Mouse (Mus musculus) urinary bladder, postnatal 25 days (tissue): ENCODE measurements around the gene Rpl13a.
"Not testable (repeated sequence)": the region's sequence is repeated elsewhere in the genome, so short reads cannot be mapped to it uniquely, and the experiment has no call there.

Experiments
- DNase-seq: peaks from one replicate; pipeline ENCODE4 v3.0.0; 2022; ENCODE audit warnings: low spot score

The Rpl13a gene

GRCm38 (mm10) chr7:45128624-45129246 lies at the start of gene Rpl13a:
Gene Rpl13a (minus strand): TSS chr7:45128761.
- DNase-seq = peak; percentile 95

GRCm38 (mm10) chr7:45176356-45176755 lies 47.8 kb upstream of the Rpl13a start:
- DNase-seq = no peak

- no peak for DNase-seq
Observed at GRCm38 (mm10) chr7:45175929-45176328, 47.4 kb upstream of the Rpl13a start.

- DNase-seq = no peak
Observed at GRCm38 (mm10) chr7:45175398-45175797, 46.8 kb upstream of the Rpl13a start.

GRCm38 (mm10) chr7:45174567-45175280 lies 46.2 kb upstream of the Rpl13a start:
- no peak for DNase-seq

- DNase-seq = not testable (repeated sequence)
Observed at GRCm38 (mm10) chr7:45173772-45174171, 45.2 kb upstream of the Rpl13a start.

GRCm38 (mm10) chr7:45172974-45173373 lies 44.4 kb upstream of the Rpl13a start:
- no peak for DNase-seq

- no peak for DNase-seq
Observed at GRCm38 (mm10) chr7:45169495-45169894, 40.9 kb upstream of the Rpl13a start.

- no peak for DNase-seq
Observed at GRCm38 (mm10) chr7:45168656-45169055, 40.1 kb upstream of the Rpl13a start.

- DNase-seq = no peak
Observed at GRCm38 (mm10) chr7:45167761-45168445, 39.3 kb upstream of the Rpl13a start.

GRCm38 (mm10) chr7:45166950-45167401 lies 38.4 kb upstream of the Rpl13a start:
- no peak for DNase-seq

GRCm38 (mm10) chr7:45165701-45166100 lies 37.1 kb upstream of the Rpl13a start:
- DNase-seq = no peak

GRCm38 (mm10) chr7:45164833-45165232 lies 36.3 kb upstream of the Rpl13a start:
- no peak for DNase-seq

- no peak for DNase-seq
Observed at GRCm38 (mm10) chr7:45163735-45164490, 35.4 kb upstream of the Rpl13a start, which contains the start of gene Slc17a7. Gene Slc17a7 (plus strand): TSS chr7:45163949.

- no peak for DNase-seq
Observed at GRCm38 (mm10) chr7:45162996-45163615, 34.5 kb upstream of the Rpl13a start.

GRCm38 (mm10) chr7:45162551-45162950 lies 34.0 kb upstream of the Rpl13a start:
- no peak for DNase-seq

GRCm38 (mm10) chr7:45161612-45162473 lies 33.3 kb upstream of the Rpl13a start:
- DNase-seq = peak; percentile 93

GRCm38 (mm10) chr7:45160866-45161265 lies 32.3 kb upstream of the Rpl13a start:
- no peak for DNase-seq

- no peak for DNase-seq
Observed at GRCm38 (mm10) chr7:45160316-45160800, 31.8 kb upstream of the Rpl13a start.

GRCm38 (mm10) chr7:45158991-45159390 lies 30.4 kb upstream of the Rpl13a start:
- no peak for DNase-seq

GRCm38 (mm10) chr7:45157459-45157858 lies 28.9 kb upstream of the Rpl13a start:
- DNase-seq = no peak
